Mouse (Mus musculus): Measurements from ENCODE around the gene Arf4. TPM values are rescaled to one million over a fixed set of nuclear protein-coding genes. Genes with fewer than 3 reads are reported as not detected.

Gene Arf4
- polyA plus RNA-seq (2015; fragmentation: Nextera tagmentation; extraction: Ambion mirVana) = 656 and 713 TPM in 2 replicates

DNA sequence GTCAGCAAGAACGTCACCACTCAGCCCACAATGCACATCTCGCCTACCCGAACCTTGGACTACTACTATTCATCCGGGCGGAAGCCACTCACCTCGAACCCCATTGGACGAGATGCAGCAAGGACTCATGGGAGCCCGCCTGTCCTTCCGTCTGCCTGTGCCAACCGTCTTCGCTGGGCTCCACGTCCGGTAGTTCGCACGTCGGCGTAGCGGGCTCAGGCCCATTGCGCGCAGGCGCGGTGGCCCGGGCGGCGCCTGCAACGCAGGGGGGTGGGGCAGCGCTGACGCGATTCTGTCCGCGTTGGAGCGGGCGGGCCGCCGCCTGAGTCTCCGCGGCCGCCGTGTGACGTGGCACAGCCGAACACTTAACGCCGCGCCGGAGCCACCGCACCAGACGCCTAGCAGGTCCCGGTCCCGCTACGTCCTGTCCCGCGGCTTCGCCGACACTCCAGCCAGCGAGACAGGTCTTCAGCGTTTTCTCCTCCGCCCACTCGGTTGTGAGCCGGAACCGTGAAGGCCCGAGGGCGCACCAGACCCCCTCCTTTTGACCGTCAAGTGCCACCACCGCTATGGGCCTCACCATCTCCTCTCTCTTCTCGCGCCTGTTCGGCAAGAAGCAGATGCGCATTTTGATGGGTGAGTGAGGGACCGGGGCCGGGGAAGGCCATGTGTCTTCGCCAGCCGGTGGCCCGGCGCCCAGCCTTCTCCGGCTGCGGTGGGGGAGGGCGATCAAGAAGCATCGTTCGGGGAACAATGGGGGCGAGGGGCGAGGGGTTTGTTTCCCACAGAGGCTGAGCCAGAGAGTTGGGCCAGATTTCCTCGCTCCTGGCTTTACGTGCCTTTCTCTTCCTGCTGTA lies at the start of gene Arf4:
Arf4 (plus strand) TSS at position 224 of the 857 bp plus-strand sequence.
- peak; percentile 98 for ATAC-seq (ENCODE audit: low FRiP score, low read depth)
- under 1% methylated on average over 83 of the region's 83 CpGs for WGBS
- H3K36me3 ChIP-seq = peaks cover under 1% of the 10 kb centered on the region; the same call in 1 of the 2 replicates

GRCm38 (mm10) chr14:26591353-26591752 lies 46.5 kb upstream of the Arf4 start:
- ATAC-seq (ENCODE audit: low FRiP score, low read depth) = no peak
- Histone ChIP-seq H3K27me3 (no peaks in the 10 kb centered on the region), H3K4me3 (no peak overlapping the region), H3K4me1 (0 out of 2 replicates have a peak, but pooled peaks cover 6% of the 10 kb centered on the region), H3K9me3 (no peaks in the 10 kb centered on the region), H3K9ac (no peak overlapping the region), H3K27ac (no peak overlapping the region), H3K4me2 (replicated peaks) (no peak overlapping the region), H3K36me3 (peaks cover 16% of the 10 kb centered on the region)

More for the DNA sequence above, at the start of gene Arf4:
- peak within 1 kb of the TSS; percentile 69 for H3K4me3 ChIP-seq
- no peaks in the 10 kb centered on the region for H3K27me3 ChIP-seq
- peak within 1 kb of the TSS; percentile 87 for H3K9ac ChIP-seq
- no peaks in the 10 kb centered on the region for H3K9me3 ChIP-seq
- peak within 1 kb of the TSS; percentile 73 for H3K4me2 ChIP-seq (replicated peaks)
- peaks cover 24% of the 10 kb centered on the region for H3K4me1 ChIP-seq
- H3K27ac ChIP-seq = peak within 1 kb of the TSS; percentile 96

DNA sequence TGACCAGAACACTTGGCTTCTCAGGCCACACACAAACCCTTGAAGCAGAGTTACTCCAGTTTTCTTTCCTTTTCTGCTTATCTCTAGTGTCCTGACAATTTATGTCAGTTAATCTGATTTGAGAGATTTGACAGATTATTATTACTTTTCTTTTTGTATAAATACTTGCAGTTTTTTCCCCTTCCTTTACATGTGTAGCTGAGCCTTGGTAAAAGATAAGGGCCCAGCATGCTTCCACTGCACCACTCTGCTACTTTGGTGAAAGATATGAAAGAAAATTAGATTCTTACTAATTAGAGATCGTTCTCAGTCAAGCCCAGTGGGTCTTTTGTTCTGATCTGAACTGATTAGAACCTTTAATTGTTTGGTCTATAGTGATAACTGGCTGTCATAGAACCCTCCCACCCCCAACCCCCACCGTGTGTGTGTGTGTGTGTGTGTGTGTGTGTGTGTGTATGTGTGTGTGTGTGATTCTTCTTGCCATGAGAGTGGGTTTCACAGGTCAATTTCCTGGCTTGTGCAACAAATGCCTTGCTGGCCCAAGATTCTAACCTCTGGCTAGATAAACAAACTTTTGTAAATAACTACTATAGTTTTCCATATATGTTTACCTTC lies 44.5 kb upstream of the Arf4 start:
- Histone ChIP-seq H3K9ac (no peak overlapping the region), H3K4me1 (no peaks in the 10 kb centered on the region), H3K36me3 (peaks cover 35% of the 10 kb centered on the region), H3K9me3 (peaks cover 5% of the 10 kb centered on the region; the same call in 1 of the 2 replicates), H3K27me3 (no peaks in the 10 kb centered on the region), H3K4me3 (no peak overlapping the region), H3K27ac (no peak overlapping the region), H3K4me2 (replicated peaks) (no peak overlapping the region)
- no peak for ATAC-seq (ENCODE audit: low FRiP score, low read depth)
- whole genome bisulfite sequencing = 95% methylated on average over 2 of the region's 2 CpGs

GRCm38 (mm10) chr14:26595167-26595566 lies 42.7 kb upstream of the Arf4 start:
- ATAC-seq (ENCODE audit: low FRiP score, low read depth) = no peak
- Histone ChIP-seq H3K9ac (no peak overlapping the region), H3K27ac (no peak overlapping the region), H3K4me3 (no peak overlapping the region), H3K27me3 (no peaks in the 10 kb centered on the region), H3K4me1 (no peaks in the 10 kb centered on the region), H3K4me2 (replicated peaks) (no peak overlapping the region), H3K36me3 (peaks cover 53% of the 10 kb centered on the region), H3K9me3 (peaks cover 7% of the 10 kb centered on the region; the same call in 1 of the 2 replicates)
- WGBS = 91% methylated on average over 7 of the region's 7 CpGs

DNA sequence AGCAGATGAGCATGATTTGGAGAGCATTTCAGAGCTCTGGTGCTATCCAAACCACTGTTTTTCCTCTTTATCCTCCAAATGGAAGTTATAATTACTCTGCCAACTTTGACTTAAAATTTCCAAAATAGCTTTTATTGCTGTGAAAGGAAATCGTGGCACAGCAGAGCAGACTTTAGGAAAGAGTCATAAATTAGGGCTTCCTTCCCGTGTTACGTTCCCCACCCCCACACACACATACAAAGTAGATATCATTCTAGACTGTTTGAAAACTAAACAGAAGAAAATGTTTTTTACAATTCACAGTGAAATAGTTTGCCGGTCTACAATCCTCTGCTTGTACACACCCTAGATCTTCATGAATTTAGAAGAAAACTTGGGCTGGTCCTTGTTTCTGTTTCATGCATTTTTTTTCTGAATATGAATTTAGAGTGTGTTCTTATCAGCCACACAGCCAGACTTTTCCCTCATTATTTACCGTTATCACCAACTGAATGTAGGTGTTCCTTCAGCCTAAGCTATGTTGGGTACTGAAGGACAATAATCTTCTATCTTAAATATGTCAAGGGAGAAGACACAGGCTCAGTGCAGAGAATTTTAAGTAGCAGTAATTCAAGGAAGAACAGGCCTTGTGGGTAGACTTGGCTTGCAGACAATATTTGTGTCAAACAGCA lies 42.0 kb upstream of the Arf4 start:
- 68% methylated on average over 5 of the region's 5 CpGs for WGBS
- Histone ChIP-seq H3K9ac (no peak overlapping the region), H3K27ac (no peak overlapping the region), H3K9me3 (peaks cover 7% of the 10 kb centered on the region; the same call in 1 of the 2 replicates), H3K4me3 (no peak overlapping the region), H3K4me2 (replicated peaks) (no peak overlapping the region), H3K4me1 (no peaks in the 10 kb centered on the region), H3K27me3 (no peaks in the 10 kb centered on the region), H3K36me3 (peaks cover 57% of the 10 kb centered on the region)
- ATAC-seq (ENCODE audit: low FRiP score, low read depth) = no peak

DNA sequence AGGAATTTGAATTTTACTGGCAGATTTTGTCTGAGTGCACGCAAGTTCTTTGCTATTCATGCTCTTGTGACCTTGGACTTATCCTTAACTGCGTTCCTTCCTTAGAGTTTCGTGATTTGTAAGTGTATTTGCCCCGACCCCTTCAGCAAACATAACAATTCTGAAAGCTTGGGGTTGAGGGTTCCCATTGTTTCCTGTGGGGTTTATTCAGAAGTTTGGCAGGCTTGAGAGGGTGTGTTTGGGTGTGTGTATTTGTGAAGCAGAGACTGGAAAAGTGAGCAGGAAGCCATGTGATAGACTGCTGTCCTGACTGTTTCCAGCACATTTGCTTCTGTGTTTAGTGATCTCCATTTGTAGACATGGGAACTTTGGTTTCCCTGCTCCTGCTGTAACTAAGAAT lies 32.5 kb upstream of the Arf4 start:
- Histone ChIP-seq H3K4me2 (replicated peaks) (no peak overlapping the region), H3K27ac (no peak overlapping the region), H3K27me3 (no peaks in the 10 kb centered on the region), H3K36me3 (peaks cover 75% of the 10 kb centered on the region), H3K4me1 (no peaks in the 10 kb centered on the region), H3K9ac (no peak overlapping the region), H3K9me3 (no peaks in the 10 kb centered on the region), H3K4me3 (no peak overlapping the region)
- no peak for ATAC-seq (ENCODE audit: low FRiP score, low read depth)
- 91% methylated on average over 4 of the region's 4 CpGs for WGBS

- no peak overlapping the region for H3K27ac ChIP-seq
- H3K27me3 ChIP-seq = no peaks in the 10 kb centered on the region
- H3K36me3 ChIP-seq = peaks cover 85% of the 10 kb centered on the region
- 93% methylated on average over 1 of the region's 1 CpGs for WGBS
- H3K9ac ChIP-seq = no peak overlapping the region
- no peak overlapping the region for H3K4me2 ChIP-seq (replicated peaks)
- H3K9me3 ChIP-seq = no peaks in the 10 kb centered on the region
- ATAC-seq (ENCODE audit: low FRiP score, low read depth) = no peak
- H3K4me3 ChIP-seq = no peak overlapping the region
- no peaks in the 10 kb centered on the region; the same call in 1 of the 2 replicates for H3K4me1 ChIP-seq
Measured at GRCm38 (mm10) chr14:26609674-26610073, 28.2 kb upstream of the Arf4 start.

GRCm38 (mm10) chr14:26610689-26611088 lies 27.2 kb upstream of the Arf4 start:
- WGBS = 87% methylated on average over 4 of the region's 4 CpGs
- H3K4me1 ChIP-seq = no peaks in the 10 kb centered on the region; the same call in 1 of the 2 replicates
- no peak for ATAC-seq (ENCODE audit: low FRiP score, low read depth)
- H3K27me3 ChIP-seq = no peaks in the 10 kb centered on the region
- no peak overlapping the region for H3K9ac ChIP-seq
- no peak overlapping the region for H3K4me3 ChIP-seq
- no peak overlapping the region for H3K4me2 ChIP-seq (replicated peaks)
- peaks cover 80% of the 10 kb centered on the region for H3K36me3 ChIP-seq
- H3K27ac ChIP-seq = no peak overlapping the region
- H3K9me3 ChIP-seq = no peaks in the 10 kb centered on the region

DNA sequence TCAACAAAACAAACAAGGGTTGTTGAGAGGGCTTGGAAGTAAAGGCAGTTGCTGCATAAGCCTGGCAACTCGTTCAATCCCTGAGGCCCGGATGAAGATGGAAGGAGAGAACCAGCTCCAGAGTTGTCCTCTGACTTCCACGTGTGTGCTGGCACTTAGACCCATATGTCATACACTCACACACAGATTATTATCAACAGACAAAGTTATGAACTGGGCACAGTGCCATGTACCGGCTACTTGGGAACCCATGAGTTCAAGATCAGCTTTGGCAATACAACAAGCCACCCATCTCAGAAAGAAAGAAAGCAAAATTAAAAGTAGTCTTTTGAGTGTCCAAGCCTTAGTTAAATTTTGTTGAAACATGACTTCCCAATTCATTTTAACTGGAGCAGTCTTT lies 12.6 kb upstream of the Arf4 start:
- Histone ChIP-seq H3K4me3 (no peak overlapping the region), H3K4me1 (no peaks in the 10 kb centered on the region), H3K27me3 (no peaks in the 10 kb centered on the region), H3K9me3 (no peaks in the 10 kb centered on the region), H3K36me3 (peaks cover 90% of the 10 kb centered on the region), H3K9ac (no peak overlapping the region), H3K4me2 (replicated peaks) (no peak overlapping the region), H3K27ac (no peak overlapping the region)
- WGBS = 92% methylated on average over 4 of the region's 4 CpGs
- ATAC-seq (ENCODE audit: low FRiP score, low read depth) = no peak

GRCm38 (mm10) chr14:26626605-26627140 lies 11.2 kb upstream of the Arf4 start:
- Histone ChIP-seq H3K9me3 (no peaks in the 10 kb centered on the region), H3K4me3 (no peak overlapping the region), H3K36me3 (peaks cover 85% of the 10 kb centered on the region), H3K4me1 (no peaks in the 10 kb centered on the region), H3K9ac (no peak overlapping the region), H3K27me3 (no peaks in the 10 kb centered on the region), H3K4me2 (replicated peaks) (no peak overlapping the region), H3K27ac (no peak overlapping the region)
- no peak for ATAC-seq (ENCODE audit: low FRiP score, low read depth)
- WGBS = 90% methylated on average over 5 of the region's 5 CpGs

- Histone ChIP-seq H3K27me3 (no peaks in the 10 kb centered on the region), H3K27ac (peak overlapping the region; percentile 83), H3K36me3 (peaks cover 6% of the 10 kb centered on the region), H3K9me3 (no peaks in the 10 kb centered on the region), H3K9ac (peak overlapping the region; percentile 48), H3K4me3 (peak overlapping the region; percentile 69), H3K4me1 (peaks cover 24% of the 10 kb centered on the region), H3K4me2 (replicated peaks) (peak overlapping the region; percentile 73)
- ATAC-seq (ENCODE audit: low FRiP score, low read depth) = no peak
- 23% methylated on average over 17 of the region's 17 CpGs for WGBS
Measured at GRCm38 (mm10) chr14:26637025-26637850, 636 bp upstream of the Arf4 start.

Measured in limb, embryonic 13.5 days (tissue).